Mouse (Mus musculus): ENCODE measurements around the gene Pigk. TPM values are rescaled to one million over a fixed set of nuclear protein-coding genes. Genes with fewer than 3 reads are reported as not detected.
A peak's percentile ranks its signal among the peaks of the same experiment; 100 is the strongest.

The Pigk gene
- total RNA-seq, 1 experiment: 44.6 TPM

GRCm38 (mm10) chr3:152763139-152763882, 49.4 kb downstream of the Pigk start:
- Histone ChIP-seq H3K4me1 (ENCODE audit: control insufficient read depth in 2 of 2, insufficient read depth in 2 of 2, low read length in 2 of 2, poor library complexity in 1 of 2) (peaks cover 0 to 3% of the 10 kb centered on the region in 2 experiments; a peak in 1 of 4 replicates), H3K4me3 (ENCODE audit: insufficient read depth in 1 of 2, low read depth in 1 of 2, low read length in 2 of 2, poor library complexity in 1 of 2, severe bottlenecking in 1 of 2) (peak overlapping the region; percentile 48 to 51), H3K9ac (ENCODE audit: insufficient read depth, low read depth, low read length, poor library complexity, severe bottlenecking) (peak overlapping the region; percentile 64), H3K36me3 (ENCODE audit: control insufficient read depth, insufficient read depth, low read length, poor library complexity, severe bottlenecking) (peaks cover 4% of the 10 kb centered on the region; the same call in 1 of the 2 replicates), H3K9me3 (ENCODE audit: control insufficient read depth, insufficient read depth, low read depth, low read length) (no peaks in the 10 kb centered on the region), H3K27ac (ENCODE audit: insufficient read depth, low read depth, low read length, poor library complexity, severe bottlenecking) (no peak overlapping the region)
- in situ Hi-C loops (cut with MboI; ENCODE audit: low sequenced_read_pairs in 2 of 2, unreplicated experiment in 2 of 2): no loop called here
- DNase-seq (ENCODE audit: low read depth, low spot score): no peak
- TF ChIP-seq CHD2 (IDR thresholded peaks at IDR 0.05; ENCODE audit: low read depth, low read length): no peak

GRCm38 (mm10) chr3:152764516-152765312, 50.8 kb downstream of the Pigk start:
- Histone ChIP-seq H3K4me1 (ENCODE audit: control insufficient read depth in 2 of 2, insufficient read depth in 2 of 2, low read length in 2 of 2, poor library complexity in 1 of 2) (peaks cover 0 to 3% of the 10 kb centered on the region in 2 experiments; a peak in 1 of 4 replicates), H3K27ac (ENCODE audit: insufficient read depth, low read depth, low read length, poor library complexity, severe bottlenecking) (no peak overlapping the region), H3K9me3 (ENCODE audit: control insufficient read depth, insufficient read depth, low read depth, low read length) (no peaks in the 10 kb centered on the region), H3K4me3 (ENCODE audit: insufficient read depth in 1 of 2, low read depth in 1 of 2, low read length in 2 of 2, poor library complexity in 1 of 2, severe bottlenecking in 1 of 2) (no peak overlapping the region), H3K36me3 (ENCODE audit: control insufficient read depth, insufficient read depth, low read length, poor library complexity, severe bottlenecking) (peaks cover 13% of the 10 kb centered on the region), H3K9ac (ENCODE audit: insufficient read depth, low read depth, low read length, poor library complexity, severe bottlenecking) (no peak overlapping the region)
- TF ChIP-seq ZNF384 (IDR thresholded peaks at IDR 0.05; ENCODE audit: low read depth, low read length) (no peak), HCFC1 (IDR thresholded peaks at IDR 0.05; ENCODE audit: borderline replicate concordance, insufficient read depth, low read length) (no peak), MAFK (IDR thresholded peaks at IDR 0.05; ENCODE audit: insufficient read depth, low read depth, low read length) (no peak), ZC3H11A (IDR thresholded peaks at IDR 0.05; ENCODE audit: borderline replicate concordance, low read depth, low read length) (no peak), CHD2 (IDR thresholded peaks at IDR 0.05; ENCODE audit: low read depth, low read length) (no peak)
- no peak for DNase-seq (ENCODE audit: low read depth, low spot score)
- in situ Hi-C loops (cut with MboI; ENCODE audit: low sequenced_read_pairs in 2 of 2, unreplicated experiment in 2 of 2): no loop called here

DNA sequence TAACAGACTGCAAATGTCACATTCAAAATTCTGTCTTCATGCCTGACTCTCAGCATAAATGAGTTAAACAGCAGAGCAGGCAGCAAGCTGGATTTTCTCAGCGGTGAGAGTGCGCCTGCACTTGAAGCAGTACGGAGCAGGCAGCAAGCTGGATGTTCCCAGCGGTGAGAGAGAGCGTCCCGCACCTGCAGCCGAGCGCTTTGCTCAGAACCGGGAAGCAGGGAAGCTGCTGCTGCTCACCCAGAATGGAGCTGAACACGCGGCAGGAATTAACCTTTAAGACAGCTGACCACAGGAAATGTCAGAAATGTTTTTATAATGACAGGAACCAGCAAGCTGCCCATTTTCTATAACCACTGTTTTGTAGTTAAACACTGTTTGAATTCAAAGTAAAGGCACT, 53.6 kb downstream of the Pigk start:
- DNase-seq (ENCODE audit: low read depth, low spot score): no peak
- H3K9me3 ChIP-seq (ENCODE audit: control insufficient read depth, insufficient read depth, low read depth, low read length): no peaks in the 10 kb centered on the region
- no peak overlapping the region for H3K27ac ChIP-seq (ENCODE audit: insufficient read depth, low read depth, low read length, poor library complexity, severe bottlenecking)
- in situ Hi-C loops (cut with MboI; ENCODE audit: low sequenced_read_pairs in 2 of 2, unreplicated experiment in 2 of 2): no loop called here
- no peak overlapping the region for H3K9ac ChIP-seq (ENCODE audit: insufficient read depth, low read depth, low read length, poor library complexity, severe bottlenecking)
- TF ChIP-seq HCFC1 (IDR thresholded peaks at IDR 0.05; ENCODE audit: borderline replicate concordance, insufficient read depth, low read length): no peak
- no peak for TF ChIP-seq CHD2 (IDR thresholded peaks at IDR 0.05; ENCODE audit: low read depth, low read length)
- no peak for TF ChIP-seq ZC3H11A (IDR thresholded peaks at IDR 0.05; ENCODE audit: borderline replicate concordance, low read depth, low read length)
- peaks cover 13% of the 10 kb centered on the region for H3K36me3 ChIP-seq (ENCODE audit: control insufficient read depth, insufficient read depth, low read length, poor library complexity, severe bottlenecking)
- peaks cover 0 to 3% of the 10 kb centered on the region in 2 experiments; a peak in 1 of 4 replicates for H3K4me1 ChIP-seq (ENCODE audit: control insufficient read depth in 2 of 2, insufficient read depth in 2 of 2, low read length in 2 of 2, poor library complexity in 1 of 2)
- H3K4me3 ChIP-seq (ENCODE audit: insufficient read depth in 1 of 2, low read depth in 1 of 2, low read length in 2 of 2, poor library complexity in 1 of 2, severe bottlenecking in 1 of 2): no peak overlapping the region

GRCm38 (mm10) chr3:152770056-152770455, 56.2 kb downstream of the Pigk start:
- in situ Hi-C loops (cut with MboI; ENCODE audit: low sequenced_read_pairs in 2 of 2, unreplicated experiment in 2 of 2): no loop called here
- TF ChIP-seq MAFK (IDR thresholded peaks at IDR 0.05; ENCODE audit: insufficient read depth, low read depth, low read length): no peak
- no peak for TF ChIP-seq ZC3H11A (IDR thresholded peaks at IDR 0.05; ENCODE audit: borderline replicate concordance, low read depth, low read length)
- no peak for TF ChIP-seq CHD2 (IDR thresholded peaks at IDR 0.05; ENCODE audit: low read depth, low read length)
- TF ChIP-seq ZNF384 (IDR thresholded peaks at IDR 0.05; ENCODE audit: low read depth, low read length): no peak
- no peak for TF ChIP-seq HCFC1 (IDR thresholded peaks at IDR 0.05; ENCODE audit: borderline replicate concordance, insufficient read depth, low read length)

More at GRCm38 (mm10) chr3:152770056-152770455, 56.2 kb downstream of the Pigk start:
- no peaks in the 10 kb centered on the region for H3K4me1 ChIP-seq (ENCODE audit: control insufficient read depth in 2 of 2, insufficient read depth in 2 of 2, low read length in 2 of 2, poor library complexity in 1 of 2)
- no peak overlapping the region for H3K27ac ChIP-seq (ENCODE audit: insufficient read depth, low read depth, low read length, poor library complexity, severe bottlenecking)
- no peaks in the 10 kb centered on the region for H3K9me3 ChIP-seq (ENCODE audit: control insufficient read depth, insufficient read depth, low read depth, low read length)
- no peak overlapping the region for H3K9ac ChIP-seq (ENCODE audit: insufficient read depth, low read depth, low read length, poor library complexity, severe bottlenecking)
- H3K4me3 ChIP-seq (ENCODE audit: insufficient read depth in 1 of 2, low read depth in 1 of 2, low read length in 2 of 2, poor library complexity in 1 of 2, severe bottlenecking in 1 of 2): no peak overlapping the region
- peaks cover 13% of the 10 kb centered on the region for H3K36me3 ChIP-seq (ENCODE audit: control insufficient read depth, insufficient read depth, low read length, poor library complexity, severe bottlenecking)
- DNase-seq (ENCODE audit: low read depth, low spot score): no peak

Data from ES-E14 (cell line).